Mouse (Mus musculus) urinary bladder, postnatal 36 days (tissue): ENCODE measurements at regions not wholly inside any gene's neighbourhood (a gene's known extent, or its start where the extent isn't known, plus 50 kb on each side); places are given as distances from the start of the nearest gene placed in this dataset.

Experiments used
- DNase-seq, 2 experiments: peaks; one replicate each; pipeline ENCODE4 v3.0.0; 2022; ENCODE audit warnings: low spot score in 2 of 2, mixed read lengths in 1 of 2

GRCm38 (mm10) chr2:123486681-123487080 lies 603.1 kb upstream of the Sema6d start:
- no peak for DNase-seq

- no peak for DNase-seq
These were observed 583.6 kb upstream of the Sema6d start for GRCm38 (mm10) chr2:123506162-123506561.

- DNase-seq = no peak
These were observed 582.7 kb upstream of the Sema6d start for GRCm38 (mm10) chr2:123507095-123507494.

GRCm38 (mm10) chr2:123528915-123529314 lies 560.9 kb upstream of the Sema6d start:
- no peak for DNase-seq

GRCm38 (mm10) chr2:123532946-123533791 lies 556.6 kb upstream of the Sema6d start:
- DNase-seq = no peak

DNA sequence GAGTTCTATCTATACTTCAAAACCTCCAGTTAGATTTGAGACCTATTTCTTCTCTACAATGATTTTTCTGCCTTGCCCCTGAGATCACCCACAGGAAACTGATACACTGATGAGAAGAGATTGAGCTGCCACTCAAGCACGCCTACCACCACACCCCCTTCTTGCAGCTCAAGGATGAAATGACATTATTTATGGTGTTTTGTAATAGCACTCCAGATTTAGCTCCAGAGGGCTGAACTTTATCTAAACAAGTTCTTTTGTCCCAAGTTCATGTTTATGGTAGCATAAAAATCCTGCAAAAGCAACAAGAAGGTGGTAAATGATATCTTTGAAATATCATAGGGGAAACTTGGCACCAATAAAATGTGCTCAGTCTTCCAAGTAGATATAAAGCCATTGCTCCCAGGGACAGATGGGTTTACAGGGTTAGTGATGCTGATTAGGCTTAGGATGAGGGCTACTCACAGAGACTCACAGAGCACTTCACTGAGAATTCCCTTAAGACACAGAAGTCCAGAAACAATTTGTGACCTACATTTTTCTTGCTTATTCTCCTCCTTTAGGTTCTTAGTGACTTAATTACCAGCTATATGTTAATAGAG lies 538.4 kb upstream of the Sema6d start:
- DNase-seq = no peak

- no peak for DNase-seq
These were observed 531.6 kb upstream of the Sema6d start for GRCm38 (mm10) chr2:123558123-123558650.
